10 mouse cellular contexts compared by ENCODE assay signal in the genomic region with DNA sequence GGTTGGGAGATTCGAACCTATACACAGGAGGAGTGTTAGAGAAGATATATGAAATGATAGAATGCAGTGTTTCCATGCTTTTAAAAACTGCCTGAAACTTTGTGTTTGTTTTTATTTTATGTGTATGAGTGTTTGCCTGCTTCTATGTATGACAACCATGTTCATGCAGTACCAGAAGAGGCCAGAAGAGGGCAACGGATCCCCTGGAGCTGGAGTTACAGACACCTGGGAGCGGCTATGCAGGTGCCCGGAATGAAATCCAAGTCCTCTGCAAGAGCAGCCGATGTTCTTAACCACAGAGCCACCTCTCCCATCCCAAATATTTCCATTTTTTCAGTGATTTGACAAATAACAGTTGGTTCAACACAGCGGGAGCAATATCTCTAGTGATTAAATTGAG.
DNase-seq lines count a peak whose midpoint lies in the region; ATAC-seq and TF ChIP-seq lines count a peak whose summit lies in the region.
"Had no signal": no experiment of that assay in that cellular context is flagged by ENCODE, and none has a peak within 500 bp of the region (broad histone marks: within the 10 kb centered on the region; RNA-seq: fewer than 3 reads in every experiment).

No protein-coding gene starts in this region.

- H3K27ac ChIP-seq in liver, embryonic 14.5 days, result no peak overlapping the region
- H3K27ac ChIP-seq in liver, embryonic 12.5 days, result no peak overlapping the region

- H3K9me3 ChIP-seq in liver, embryonic 14.5 days (ENCODE audit: control insufficient read depth, low read length), result no peaks in the 10 kb centered on the region
- H3K9me3 ChIP-seq in liver, embryonic 12.5 days (replicated peaks), result no peaks in the 10 kb centered on the region

- H3K36me3 ChIP-seq in liver, embryonic 14.5 days (replicated peaks; ENCODE audit: control insufficient read depth, insufficient read depth, low read depth), result no peaks in the 10 kb centered on the region
- no peaks in the 10 kb centered on the region for H3K36me3 ChIP-seq in liver, embryonic 12.5 days

- WGBS in liver, embryonic 14.5 days (ENCODE audit: insufficient replicate concordance), result 38% methylated on average over 6 of the region's 6 CpGs
- 53% methylated on average over 6 of the region's 6 CpGs for WGBS in liver, embryonic 12.5 days (ENCODE audit: insufficient replicate concordance)

- no peak for TF ChIP-seq EP300 in liver, embryonic 14.5 days (IDR thresholded peaks at IDR 0.05; ENCODE audit: low read depth)

- H3K27me3 ChIP-seq in liver, embryonic 14.5 days (ENCODE audit: control insufficient read depth, insufficient read depth, low read length), result no peaks in the 10 kb centered on the region
- H3K27me3 ChIP-seq in liver, embryonic 12.5 days (replicated peaks), result no peaks in the 10 kb centered on the region

- DNase-seq in adrenal gland, adult 18-20 months (ENCODE audit: low spot score in 2 of 2), result peak; percentile 18 to 36
- no peak for DNase-seq in adrenal gland, postnatal 4 days (ENCODE audit: low spot score in 2 of 2)
- no peak for DNase-seq in liver, embryonic 14.5 days (ENCODE audit: low read depth in 3 of 3, low spot score in 3 of 3)
- peak; percentile 39 for DNase-seq in adrenal gland, postnatal 25 days
- peak; percentile 46 for DNase-seq in lung, postnatal 36 days
- DNase-seq in layer of hippocampus, adult 18-20 months (ENCODE audit: low spot score in 2 of 2), result no peak
- DNase-seq in natural killer cell, adult 2 months (ENCODE audit: low spot score in 2 of 2), result no peak

- H3K9ac ChIP-seq in liver, embryonic 14.5 days (replicated peaks), result no peak overlapping the region
- no peak overlapping the region for H3K9ac ChIP-seq in liver, embryonic 12.5 days

- H3K4me1 ChIP-seq in liver, embryonic 14.5 days (replicated peaks; ENCODE audit: control insufficient read depth in 2 of 2, insufficient read depth in 2 of 2, low read length in 1 of 2), result peaks cover 0 to 8% of the 10 kb centered on the region in 2 experiments; a peak in 2 of 4 replicates
- no peaks in the 10 kb centered on the region for H3K4me1 ChIP-seq in liver, embryonic 12.5 days
- H3K4me1 ChIP-seq: megakaryocyte, embryonic 14.5 days had no signal

- H3K4me2 ChIP-seq in liver, embryonic 14.5 days (ENCODE audit: low read depth), result no peak overlapping the region
- H3K4me2 ChIP-seq in liver, embryonic 12.5 days, result no peak overlapping the region

- no peak overlapping the region for H3K4me3 ChIP-seq in liver, embryonic 14.5 days (ENCODE audit: insufficient read depth in 1 of 2, low read depth in 2 of 2, low read length in 2 of 2)
- no peak overlapping the region for H3K4me3 ChIP-seq in liver, embryonic 12.5 days
- H3K4me3 ChIP-seq: megakaryocyte, embryonic 14.5 days had no signal

- no peak for ATAC-seq in liver, embryonic 14.5 days (ENCODE audit: insufficient read depth)
- no peak for ATAC-seq in liver, embryonic 12.5 days
- ATAC-seq: inflammation-experienced regulatory T-cells, adult 6 months had no signal

- TF ChIP-seq CTCF in liver, embryonic 14.5 days (IDR thresholded peaks at IDR 0.05; ENCODE audit: low read depth), result peak; percentile 52

Comparison
In these comparisons a context has a peak if more than half of its experiments do, and no peak if none do; other contexts are left out.
1. DNase-seq: peak in adrenal gland, adult 18-20 months (2 of 2), adrenal gland, postnatal 25 days (single experiment) and lung, postnatal 36 days (single experiment); none in adrenal gland, postnatal 4 days (0 of 2), liver, embryonic 14.5 days (0 of 3), layer of hippocampus, adult 18-20 months (0 of 2) and natural killer cell, adult 2 months (0 of 2).